Mouse (Mus musculus) lung, adult 2 months (tissue): Measurements from ENCODE around the gene Ak9.

ENCODE experiments used
- CTCF ChIP-seq: fragments of 200-500 bp; IDR thresholded peaks from 2 replicates; pipeline ENCODE4 v1.5.1; 2011; ENCODE audit warnings: mild to moderate bottlenecking, low read length, control low read depth; ENCODE audit not compliant: insufficient read depth
- POLR2A ChIP-seq: fragments of 200-500 bp; IDR thresholded peaks from 2 replicates; pipeline ENCODE4 v1.6.1; 2011; ENCODE audit warnings: low read depth, mild to moderate bottlenecking, control low read depth, low read length, borderline replicate concordance; ENCODE audit errors: extremely low read depth

DNA sequence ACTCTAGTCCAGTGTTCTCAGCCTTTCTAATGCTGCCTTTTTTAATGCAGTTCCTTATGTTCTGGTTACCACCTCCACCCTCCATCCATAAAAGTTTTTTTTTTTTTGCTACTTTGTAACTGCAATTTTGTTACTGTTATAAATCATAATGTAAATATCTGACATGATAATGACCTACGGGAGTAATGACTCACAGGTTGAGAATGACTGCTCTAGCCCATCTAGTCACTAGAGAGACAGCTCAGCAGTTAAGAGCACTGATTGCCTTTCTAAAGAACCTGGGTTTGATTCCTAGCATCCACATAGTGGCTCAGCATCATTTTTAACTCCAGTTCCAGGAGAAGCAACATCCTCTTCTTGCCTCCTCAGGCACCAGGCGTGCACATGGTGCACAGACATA is 21.7 kb upstream of the Ak9 start:
- TF ChIP-seq CTCF, result no peak
- TF ChIP-seq POLR2A, result no peak
